Mouse (Mus musculus): Measurements from ENCODE around the gene 1700029H14Rik. TPM values are rescaled to one million over a fixed set of nuclear protein-coding genes. Genes with fewer than 3 reads are reported as not detected.
A peak's percentile ranks its signal among the peaks of the same experiment; 100 is the strongest.

1700029H14Rik gene
- not detected for total RNA-seq (2021)
- long read RNA-seq, experiment 1: 0 reads
- long read RNA-seq, experiment 2: 0 reads

- no peak for DNase-seq (ENCODE audit: low spot score in 2 of 2)
Measured at GRCm38 (mm10) chr8:13562118-13562517, at the start of gene 1700029H14Rik. Gene 1700029H14Rik, minus strand, starts transcription at chr8:13562461.

- peak; percentile 61 to 74 for DNase-seq (ENCODE audit: low spot score in 2 of 2)
Measured at GRCm38 (mm10) chr8:13611702-13612101, 49.4 kb upstream of the 1700029H14Rik start.

GRCm38 (mm10) chr8:13609971-13610370, 47.7 kb upstream of the 1700029H14Rik start:
- DNase-seq (ENCODE audit: low spot score in 2 of 2): no peak

- no peak for DNase-seq (ENCODE audit: low spot score in 2 of 2)
Measured at GRCm38 (mm10) chr8:13608946-13609345, 46.7 kb upstream of the 1700029H14Rik start.

GRCm38 (mm10) chr8:13605920-13606480, 43.7 kb upstream of the 1700029H14Rik start:
- no peak for DNase-seq (ENCODE audit: low spot score in 2 of 2)

GRCm38 (mm10) chr8:13602621-13603020, 40.4 kb upstream of the 1700029H14Rik start:
- DNase-seq (ENCODE audit: low spot score in 2 of 2): peak in 1 of 2 experiments; percentile 45

- no peak for DNase-seq (ENCODE audit: low spot score in 2 of 2)
Measured at GRCm38 (mm10) chr8:13601166-13601565, 38.9 kb upstream of the 1700029H14Rik start.

- DNase-seq (ENCODE audit: low spot score in 2 of 2): no peak
Measured at GRCm38 (mm10) chr8:13600716-13601115, 38.5 kb upstream of the 1700029H14Rik start.

GRCm38 (mm10) chr8:13600204-13600603, 37.9 kb upstream of the 1700029H14Rik start:
- no peak for DNase-seq (ENCODE audit: low spot score in 2 of 2)

- DNase-seq (ENCODE audit: low spot score in 2 of 2): no peak
Measured at GRCm38 (mm10) chr8:13597777-13598176, 35.5 kb upstream of the 1700029H14Rik start.

GRCm38 (mm10) chr8:13595861-13596260, 33.6 kb upstream of the 1700029H14Rik start:
- no peak for DNase-seq (ENCODE audit: low spot score in 2 of 2)

GRCm38 (mm10) chr8:13594884-13595323, 32.6 kb upstream of the 1700029H14Rik start:
- no peak for DNase-seq (ENCODE audit: low spot score in 2 of 2)

- no peak for DNase-seq (ENCODE audit: low spot score in 2 of 2)
Measured at GRCm38 (mm10) chr8:13593340-13593739, 31.1 kb upstream of the 1700029H14Rik start.

- DNase-seq (ENCODE audit: low spot score in 2 of 2): no peak
Measured at GRCm38 (mm10) chr8:13591246-13591645, 29.0 kb upstream of the 1700029H14Rik start.

- no peak for DNase-seq (ENCODE audit: low spot score in 2 of 2)
Measured at GRCm38 (mm10) chr8:13589071-13589470, 26.8 kb upstream of the 1700029H14Rik start.

GRCm38 (mm10) chr8:13584652-13585051, 22.4 kb upstream of the 1700029H14Rik start:
- no peak for DNase-seq (ENCODE audit: low spot score in 2 of 2)

GRCm38 (mm10) chr8:13577869-13578268, 15.6 kb upstream of the 1700029H14Rik start:
- DNase-seq (ENCODE audit: low spot score in 2 of 2): no peak

- DNase-seq (ENCODE audit: low spot score in 2 of 2): peak; percentile 10 to 45
Measured at GRCm38 (mm10) chr8:13571999-13572398, 9.7 kb upstream of the 1700029H14Rik start.

- no peak for DNase-seq (ENCODE audit: low spot score in 2 of 2)
Measured at GRCm38 (mm10) chr8:13557526-13557925, 4.7 kb downstream of the 1700029H14Rik start.

- no peak for DNase-seq (ENCODE audit: low spot score in 2 of 2)
Measured at GRCm38 (mm10) chr8:13551574-13551830, 10.8 kb downstream of the 1700029H14Rik start.

GRCm38 (mm10) chr8:13550718-13551573, 11.3 kb downstream of the 1700029H14Rik start:
- DNase-seq (ENCODE audit: low spot score in 2 of 2): peak; percentile 93 to 96

GRCm38 (mm10) chr8:13548831-13549230, 13.4 kb downstream of the 1700029H14Rik start:
- peak; percentile 47 to 62 for DNase-seq (ENCODE audit: low spot score in 2 of 2)

GRCm38 (mm10) chr8:13548235-13548634, 14.0 kb downstream of the 1700029H14Rik start:
- DNase-seq (ENCODE audit: low spot score in 2 of 2): no peak

All from left cerebral cortex, adult 18-20 months (tissue).